Mouse (Mus musculus) hindbrain, embryonic 12.5 days (tissue): Measurements from ENCODE around the gene Stard3. TPM values are rescaled to one million over a fixed set of nuclear protein-coding genes. Genes with fewer than 3 reads are reported as not detected.
A peak's percentile ranks its signal among the peaks of the same experiment; 100 is the strongest.

Source experiments
- ATAC-seq: fragments of 200-750 bp; cut with Nextera tagmentation; 2 replicates; pipeline ENCODE4 v1.8.0; 2017; ENCODE audit warnings: moderate TSS enrichment; ENCODE audit not compliant: low FRiP score
- H3K27ac ChIP-seq: fragments of 300-500 bp; sonication (generic); 2 replicates; pipeline ENCODE4 v1.5.1; 2016; ENCODE audit warnings: mild to moderate bottlenecking
- H3K27me3 ChIP-seq: fragments of 300-500 bp; sonication (generic); 2 replicates; pipeline ENCODE4 v1.6.1; 2016; ENCODE audit warnings: mild to moderate bottlenecking
- H3K36me3 ChIP-seq: fragments of 300-500 bp; sonication (generic); 2 replicates; pipeline ENCODE4 v1.6.1; 2016; ENCODE audit warnings: mild to moderate bottlenecking
- H3K4me1 ChIP-seq: fragments of 300-500 bp; sonication (generic); 2 replicates; pipeline ENCODE4 v1.6.1; 2016
- H3K4me2 ChIP-seq: fragments of 300-500 bp; sonication (generic); replicated peaks from 2 replicates; pipeline ENCODE4 v1.6.1; 2016; ENCODE audit warnings: mild to moderate bottlenecking
- H3K4me3 ChIP-seq: fragments of 300-500 bp; sonication (generic); 2 replicates; pipeline ENCODE4 v1.5.1; 2016; ENCODE audit warnings: mild to moderate bottlenecking
- H3K9ac ChIP-seq: fragments of 300-500 bp; sonication (generic); 2 replicates; pipeline ENCODE4 v1.6.1; 2016; ENCODE audit warnings: mild to moderate bottlenecking, moderate library complexity
- H3K9me3 ChIP-seq: fragments of 300-500 bp; sonication (generic); replicated peaks from 2 replicates; pipeline ENCODE4 v1.6.1; 2016; ENCODE audit warnings: mild to moderate bottlenecking
- WGBS: fragments of 180-500 bp; shearing (Covaris S2); methylation state at CpG from one replicate; pipeline ENCODE4 v1.1.7; 2016; 5-methylcytosine and 5-hydroxymethylcytosine counted together
- polyA plus RNA-seq: library from polyadenylated mRNA; unstranded; fragments of >200 nt; fragmentation: Nextera tagmentation; extraction: Ambion mirVana; gene quantifications from 2 replicates; pipeline ENCODE4 v1.2.1, GENCODE M21; 2016

The Stard3 gene
- polyA plus RNA-seq, 1 experiment from 2014 or later = 50.0 TPM

DNA sequence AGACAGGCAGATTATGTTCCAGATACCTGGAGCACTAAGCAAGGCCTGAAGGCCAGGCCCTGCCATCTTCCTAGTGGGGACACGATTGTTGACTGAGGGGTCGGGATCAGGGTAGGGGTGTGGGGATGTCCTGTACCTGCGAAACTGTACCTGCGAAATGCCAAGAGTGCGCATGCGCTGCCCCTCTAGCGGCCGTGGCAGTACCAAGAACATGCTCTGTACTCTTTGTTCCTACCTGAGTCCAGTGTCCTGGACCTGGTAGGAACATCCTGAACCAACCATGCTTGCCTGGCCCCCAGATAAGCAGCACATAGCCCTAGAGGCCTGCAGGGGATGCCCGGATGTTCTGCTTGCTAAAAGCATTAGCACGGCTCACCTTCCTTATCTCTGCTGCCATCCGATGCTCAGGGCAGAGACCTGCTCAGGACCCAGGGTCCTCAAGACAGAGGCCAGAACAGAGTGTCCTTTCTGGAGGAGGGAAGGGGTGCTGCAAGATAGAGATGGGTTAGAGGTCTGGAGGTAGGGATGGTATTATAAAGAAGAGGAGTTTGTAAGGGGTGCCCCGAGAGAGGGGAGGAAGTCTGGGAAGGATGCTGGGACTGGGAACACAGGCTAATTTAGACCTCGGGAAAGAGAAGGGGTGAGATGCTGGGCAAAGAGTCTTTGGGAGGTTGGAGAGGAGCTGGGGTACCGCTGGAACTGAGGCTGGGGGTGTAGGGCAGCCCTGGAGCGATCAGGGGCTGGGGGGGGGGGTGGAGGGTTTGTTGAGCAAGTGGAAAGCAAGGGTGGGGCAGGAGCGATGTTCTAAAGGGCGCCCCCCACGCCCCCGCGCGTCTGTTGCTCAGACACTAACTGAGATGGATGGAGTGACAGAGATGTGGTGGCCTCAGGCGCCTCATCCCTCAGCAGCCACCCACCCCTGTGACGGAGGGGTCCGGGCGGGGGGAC, 27.7 kb downstream of the Stard3 start, which contains the start of gene Pnmt:
Gene Pnmt, plus strand, starts transcription at position 813 of the 948 bp plus-strand sequence.
- no peaks in the 10 kb centered on the region for H3K9me3 ChIP-seq
- H3K4me3 ChIP-seq = no peak within 1 kb of the TSS
- 52% methylated on average over 25 of the region's 25 CpGs for WGBS
- peaks cover 1% of the 10 kb centered on the region for H3K36me3 ChIP-seq
- peak within 1 kb of the TSS; percentile 32; the same call in 1 of the 2 replicates for H3K9ac ChIP-seq
- H3K4me1 ChIP-seq = peaks cover 11% of the 10 kb centered on the region; the same call in 1 of the 2 replicates
- H3K27me3 ChIP-seq = peaks cover 65% of the 10 kb centered on the region
- ATAC-seq = no peak
- no peak within 1 kb of the TSS for H3K27ac ChIP-seq
- H3K4me2 ChIP-seq = peak within 1 kb of the TSS; percentile 23; the same call in 1 of the 2 replicates

DNA sequence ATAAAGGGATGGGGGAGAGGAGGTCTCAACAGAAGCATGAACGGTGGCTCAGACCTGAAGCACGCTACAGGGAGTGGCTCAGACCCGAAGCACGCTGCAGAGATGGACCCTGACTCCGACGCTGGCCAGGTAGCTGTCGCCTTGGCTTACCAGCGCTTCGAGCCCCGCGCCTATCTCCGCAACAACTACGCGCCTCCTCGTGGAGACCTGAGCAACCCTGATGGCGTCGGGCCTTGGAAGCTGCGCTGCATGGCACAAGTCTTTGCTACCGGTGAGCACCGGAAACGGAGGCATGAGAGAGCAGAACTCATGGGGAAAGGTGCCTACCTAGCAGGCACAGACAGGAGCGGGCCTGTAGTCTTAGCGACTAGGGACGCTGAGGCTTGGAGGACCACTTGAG, 28.4 kb downstream of the Stard3 start:
- Histone ChIP-seq H3K36me3 (no peaks in the 10 kb centered on the region), H3K9ac (peak overlapping the region; percentile 32; the same call in 1 of the 2 replicates), H3K27ac (no peak overlapping the region), H3K4me3 (no peak overlapping the region), H3K4me2 (peak overlapping the region; percentile 23; the same call in 1 of the 2 replicates), H3K4me1 (peaks cover 11% of the 10 kb centered on the region; the same call in 1 of the 2 replicates), H3K27me3 (peaks cover 72% of the 10 kb centered on the region), H3K9me3 (no peaks in the 10 kb centered on the region)
- ATAC-seq = no peak
- WGBS = 15% methylated on average over 24 of the region's 24 CpGs

DNA sequence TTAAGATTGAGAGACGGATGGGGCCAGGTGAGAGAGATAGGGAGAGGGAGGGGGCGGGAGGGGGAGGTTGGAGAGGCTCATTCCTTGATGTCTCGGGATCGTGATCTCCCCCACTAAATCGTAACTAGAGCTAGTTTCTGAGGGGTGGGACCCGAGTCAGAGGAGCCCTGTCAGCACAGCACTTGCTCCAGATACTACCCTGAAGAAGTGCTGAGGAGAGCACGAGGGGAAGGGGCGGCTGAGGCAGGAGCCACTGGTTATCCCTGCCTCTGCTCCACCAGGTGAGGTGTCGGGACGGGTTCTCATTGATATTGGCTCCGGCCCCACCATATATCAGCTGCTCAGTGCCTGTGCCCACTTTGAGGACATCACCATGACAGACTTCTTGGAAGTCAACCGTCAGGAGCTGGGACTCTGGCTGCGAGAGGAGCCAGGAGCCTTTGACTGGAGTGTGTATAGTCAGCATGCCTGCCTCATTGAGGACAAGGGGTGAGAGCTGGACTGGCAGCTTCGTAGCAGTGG, 28.9 kb downstream of the Stard3 start:
- peaks cover 14% of the 10 kb centered on the region; the same call in 1 of the 2 replicates for H3K4me1 ChIP-seq
- no peak overlapping the region for H3K4me3 ChIP-seq
- H3K27me3 ChIP-seq = peaks cover 77% of the 10 kb centered on the region
- no peaks in the 10 kb centered on the region for H3K9me3 ChIP-seq
- ATAC-seq = no peak
- no peak overlapping the region for H3K9ac ChIP-seq
- H3K4me2 ChIP-seq = peak overlapping the region; percentile 23; the same call in 1 of the 2 replicates
- no peak overlapping the region for H3K27ac ChIP-seq
- no peaks in the 10 kb centered on the region for H3K36me3 ChIP-seq
- 59% methylated on average over 14 of the region's 14 CpGs for WGBS

- no peak for ATAC-seq
These were observed 30.1 kb downstream of the Stard3 start for GRCm38 (mm10) chr11:98388282-98388681.

GRCm38 (mm10) chr11:98389221-98389780, 31.1 kb downstream of the Stard3 start:
- H3K27me3 ChIP-seq = peaks cover 81% of the 10 kb centered on the region
- H3K4me3 ChIP-seq = no peak overlapping the region
- no peak for ATAC-seq

More at GRCm38 (mm10) chr11:98388282-98388681, 30.1 kb downstream of the Stard3 start:
- Histone ChIP-seq H3K9me3 (no peaks in the 10 kb centered on the region), H3K27me3 (peaks cover 87% of the 10 kb centered on the region), H3K4me1 (peaks cover 21% of the 10 kb centered on the region), H3K4me2 (no peak overlapping the region), H3K36me3 (no peaks in the 10 kb centered on the region), H3K27ac (no peak overlapping the region), H3K9ac (no peak overlapping the region), H3K4me3 (no peak overlapping the region)
- WGBS = 79% methylated on average over 10 of the region's 10 CpGs

DNA sequence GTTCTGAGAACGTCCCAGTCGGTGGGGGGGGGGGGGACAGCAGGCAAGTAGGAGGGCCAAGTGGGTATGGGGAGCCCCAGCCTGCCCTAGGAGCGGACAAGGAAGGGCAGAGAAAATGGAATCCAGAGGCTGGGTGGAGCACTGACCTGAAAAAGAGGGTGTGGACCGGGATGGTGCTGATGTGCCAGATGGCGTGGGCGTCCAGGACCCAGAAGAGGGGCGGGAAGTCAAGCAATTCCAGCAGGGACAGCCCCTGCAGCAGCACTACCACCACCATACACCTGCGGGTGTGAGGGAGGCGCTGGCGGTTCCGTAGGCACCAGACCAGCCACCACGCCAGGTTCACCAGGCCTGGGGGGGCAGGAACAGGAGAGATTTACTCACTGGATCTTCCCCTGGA, 32.0 kb downstream of the Stard3 start:
- H3K27me3 ChIP-seq = peaks cover 73% of the 10 kb centered on the region
- no peak overlapping the region for H3K9ac ChIP-seq
- H3K4me2 ChIP-seq = no peak overlapping the region
- H3K4me3 ChIP-seq = no peak overlapping the region
- 71% methylated on average over 10 of the region's 12 CpGs for WGBS
- peaks cover 27% of the 10 kb centered on the region for H3K4me1 ChIP-seq
- H3K9me3 ChIP-seq = no peaks in the 10 kb centered on the region
- H3K36me3 ChIP-seq = no peaks in the 10 kb centered on the region
- H3K27ac ChIP-seq = no peak overlapping the region
- ATAC-seq = no peak

More at GRCm38 (mm10) chr11:98389221-98389780, 31.1 kb downstream of the Stard3 start:
- Histone ChIP-seq H3K36me3 (no peaks in the 10 kb centered on the region), H3K27ac (no peak overlapping the region), H3K4me2 (no peak overlapping the region), H3K9ac (0 out of 2 replicates have a peak overlapping the region, but pooled peaks have one; percentile 32), H3K9me3 (no peaks in the 10 kb centered on the region), H3K4me1 (peaks cover 30% of the 10 kb centered on the region)
- 21% methylated on average over 9 of the region's 9 CpGs for WGBS

DNA sequence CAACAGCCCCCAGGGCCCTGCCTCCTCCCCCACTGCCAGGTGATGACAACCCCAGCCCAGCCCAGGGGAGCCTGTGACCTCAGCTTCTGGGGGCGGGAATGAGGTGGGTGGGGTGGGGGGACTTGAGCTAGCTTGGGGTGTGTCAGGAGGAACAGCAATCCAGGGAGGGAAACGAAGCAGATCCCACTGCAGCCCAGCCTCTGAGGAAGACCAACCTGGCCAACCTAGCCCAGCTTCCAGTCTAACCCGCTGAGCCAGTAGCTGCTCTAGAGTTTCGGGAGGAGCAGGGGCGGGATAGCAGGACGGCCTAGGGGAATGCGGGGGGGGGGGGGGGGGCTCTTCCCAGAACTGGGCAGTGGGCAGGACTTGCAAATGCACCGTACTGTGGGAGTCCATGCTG, 33.9 kb downstream of the Stard3 start:
- H3K4me3 ChIP-seq = no peak overlapping the region
- ATAC-seq = no peak
- H3K9me3 ChIP-seq = no peaks in the 10 kb centered on the region
- no peak overlapping the region for H3K4me2 ChIP-seq
- H3K27me3 ChIP-seq = peaks cover 54% of the 10 kb centered on the region
- no peaks in the 10 kb centered on the region for H3K36me3 ChIP-seq
- WGBS = 10% methylated on average over 7 of the region's 8 CpGs
- peaks cover 24% of the 10 kb centered on the region for H3K4me1 ChIP-seq
- H3K27ac ChIP-seq = no peak overlapping the region
- no peak overlapping the region for H3K9ac ChIP-seq

DNA sequence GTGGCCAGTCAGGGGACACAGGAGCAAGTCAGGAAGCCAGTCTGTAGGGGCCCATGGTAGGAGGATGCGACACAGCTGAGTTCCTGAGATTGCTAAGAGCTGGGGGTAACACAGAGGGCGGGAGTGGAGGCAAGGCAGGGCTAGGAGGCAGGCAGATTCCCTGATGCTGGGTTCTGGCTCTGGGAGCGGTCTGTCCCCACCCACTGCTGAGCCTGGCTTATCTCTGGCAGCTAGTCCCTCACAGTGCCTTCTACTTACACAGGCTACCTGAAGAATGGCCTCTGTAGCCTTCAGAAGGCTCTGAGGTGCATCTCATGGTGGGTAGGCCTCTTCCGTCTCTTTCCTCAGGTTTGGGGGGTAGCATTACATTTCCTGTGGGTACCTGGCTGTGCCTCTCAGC, 34.5 kb downstream of the Stard3 start:
- ATAC-seq = no peak
- Histone ChIP-seq H3K36me3 (0 out of 2 replicates have a peak, but pooled peaks cover under 1% of the 10 kb centered on the region), H3K27ac (no peak overlapping the region), H3K9ac (no peak overlapping the region), H3K4me3 (no peak overlapping the region), H3K4me1 (peaks cover 22% of the 10 kb centered on the region), H3K4me2 (no peak overlapping the region), H3K27me3 (peaks cover 49% of the 10 kb centered on the region), H3K9me3 (no peaks in the 10 kb centered on the region)
- WGBS = 42% methylated on average over 4 of the region's 4 CpGs

GRCm38 (mm10) chr11:98393317-98393716, 35.1 kb downstream of the Stard3 start:
- no peak overlapping the region for H3K27ac ChIP-seq
- 0 out of 2 replicates have a peak, but pooled peaks cover 3% of the 10 kb centered on the region for H3K36me3 ChIP-seq
- 0 out of 2 replicates have a peak overlapping the region, but pooled peaks have one; percentile 38 for H3K9ac ChIP-seq
- no peak overlapping the region for H3K4me2 ChIP-seq
- ATAC-seq = no peak
- H3K27me3 ChIP-seq = peaks cover 44% of the 10 kb centered on the region
- H3K4me3 ChIP-seq = no peak overlapping the region
- H3K4me1 ChIP-seq = peaks cover 20% of the 10 kb centered on the region
- no peaks in the 10 kb centered on the region for H3K9me3 ChIP-seq
- WGBS = 68% methylated on average over 6 of the region's 6 CpGs

GRCm38 (mm10) chr11:98394301-98394700, 36.1 kb downstream of the Stard3 start:
- Histone ChIP-seq H3K4me2 (no peak overlapping the region), H3K36me3 (0 out of 2 replicates have a peak, but pooled peaks cover 3% of the 10 kb centered on the region), H3K4me3 (no peak overlapping the region), H3K27ac (no peak overlapping the region), H3K9me3 (no peaks in the 10 kb centered on the region), H3K27me3 (peaks cover 38% of the 10 kb centered on the region), H3K9ac (no peak overlapping the region), H3K4me1 (peaks cover 20% of the 10 kb centered on the region)
- no peak for ATAC-seq
- WGBS = 60% methylated on average over 6 of the region's 6 CpGs

- H3K9ac ChIP-seq = no peak overlapping the region
- H3K36me3 ChIP-seq = 0 out of 2 replicates have a peak, but pooled peaks cover 3% of the 10 kb centered on the region
- peaks cover 36% of the 10 kb centered on the region for H3K27me3 ChIP-seq
- H3K4me2 ChIP-seq = no peak overlapping the region
- no peak overlapping the region for H3K27ac ChIP-seq
- H3K4me1 ChIP-seq = peaks cover 26% of the 10 kb centered on the region
- H3K9me3 ChIP-seq = no peaks in the 10 kb centered on the region
- 65% methylated on average over 4 of the region's 4 CpGs for WGBS
- no peak for ATAC-seq
- no peak overlapping the region for H3K4me3 ChIP-seq
These were observed 36.9 kb downstream of the Stard3 start for GRCm38 (mm10) chr11:98395041-98395440.

DNA sequence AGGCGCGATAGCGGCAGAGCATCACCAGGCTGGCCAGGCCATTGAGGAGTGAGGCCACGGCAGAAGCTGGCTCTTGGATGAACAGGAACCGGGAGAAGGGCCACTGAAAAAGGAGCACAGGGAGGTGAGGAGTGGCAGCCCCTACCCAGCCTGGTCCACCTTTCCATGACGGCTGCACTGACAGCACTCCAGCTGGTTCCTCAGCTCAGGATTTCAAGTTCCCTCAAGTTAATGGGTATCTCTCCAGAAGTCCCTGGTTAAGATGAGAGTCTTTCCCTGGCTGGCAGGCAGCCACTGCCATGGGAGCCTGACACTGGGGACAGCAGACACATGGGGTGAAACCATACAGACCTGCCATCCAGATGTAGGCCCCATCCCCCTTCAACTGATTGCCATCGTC, 39.8 kb downstream of the Stard3 start:
- Histone ChIP-seq H3K27me3 (peaks cover 16% of the 10 kb centered on the region), H3K4me1 (peaks cover 23% of the 10 kb centered on the region), H3K27ac (no peak overlapping the region), H3K36me3 (0 out of 2 replicates have a peak, but pooled peaks cover 3% of the 10 kb centered on the region), H3K4me2 (no peak overlapping the region), H3K4me3 (no peak overlapping the region), H3K9ac (no peak overlapping the region), H3K9me3 (no peaks in the 10 kb centered on the region)
- 94% methylated on average over 7 of the region's 7 CpGs for WGBS
- ATAC-seq = no peak
